8 mouse cellular contexts compared by ENCODE assay signal in the genomic region with DNA sequence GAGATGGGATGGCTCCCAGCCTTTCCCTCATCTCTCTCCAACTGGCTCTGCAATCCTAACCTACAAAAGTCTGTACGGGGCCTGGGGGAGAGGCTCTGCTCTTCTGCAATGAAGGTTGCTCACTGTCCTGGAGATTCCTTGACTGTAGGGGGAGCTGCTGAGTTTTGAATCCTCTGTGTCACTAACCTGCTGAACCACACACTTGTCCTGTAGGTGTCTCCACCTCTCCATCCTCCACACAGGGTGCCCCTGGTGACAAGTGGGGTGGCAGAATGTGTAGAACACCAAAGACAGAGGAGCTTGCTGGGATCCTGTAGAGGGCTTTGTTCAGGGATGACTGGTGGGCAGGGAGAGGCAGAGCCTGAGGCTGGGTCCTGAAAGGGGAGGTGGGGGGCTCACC. TPM values are rescaled to one million over a fixed set of nuclear protein-coding genes. Genes with fewer than 3 reads are reported as not detected.
DNase-seq lines count a peak whose midpoint lies in the region; ATAC-seq and TF ChIP-seq lines count a peak whose summit lies in the region.
"Had no signal": no experiment of that assay in that cellular context is flagged by ENCODE, and none has a peak within 500 bp of the region (broad histone marks: within the 10 kb centered on the region; RNA-seq: fewer than 3 reads in every experiment).

No protein-coding gene starts in this region.

- peak; percentile 66 to 99; a peak in 3 of 4 replicates for TF ChIP-seq CTCF in CH12.LX (conservative IDR thresholded peaks at IDR 0.05 in 1 of 2, IDR thresholded peaks at IDR 0.05 in 1 of 2; ENCODE audit: low read depth in 2 of 2, low read length in 2 of 2)
- peak; percentile 90 for TF ChIP-seq CTCF in liver, embryonic 14.5 days (IDR thresholded peaks at IDR 0.05; ENCODE audit: low read depth)

- DNase-seq in A20 (ENCODE audit: low read depth, low spot score) (peak; percentile 86), CH12.LX (ENCODE audit: extremely low read depth) (peak; percentile 85)
- peak; percentile 62 for DNase-seq in c-Kit-positive CD71-positive TER-119-positive erythroid progenitor cells, embryonic 14.5 days (ENCODE audit: low spot score)
- DNase-seq in frontal cortex, postnatal 36 days (ENCODE audit: low spot score in 2 of 2) = peak; percentile 17 to 56
- peak; percentile 86 for DNase-seq in kidney, postnatal 14 days
- DNase-seq in liver, embryonic 14.5 days (ENCODE audit: low read depth in 3 of 3, low spot score in 3 of 3) = peak in 2 of 3 experiments; percentile 45 to 58
- peak; percentile 28 for DNase-seq in right cerebral cortex, postnatal 14 days

- H3K79me2 ChIP-seq in CH12.LX (replicated peaks; ENCODE audit: control insufficient read depth, extremely low read depth, insufficient read depth, poor library complexity, severe bottlenecking) = no peaks in the 10 kb centered on the region

- H3K36me3 ChIP-seq in CH12.LX (replicated peaks in 1 of 2; ENCODE audit: control insufficient read depth in 1 of 2, insufficient read depth in 1 of 2, low read length in 1 of 2) = no peaks in the 10 kb centered on the region
- no peaks in the 10 kb centered on the region for H3K36me3 ChIP-seq in liver, embryonic 14.5 days (replicated peaks; ENCODE audit: control insufficient read depth, insufficient read depth, low read depth)

- in situ Hi-C loops in CH12.LX (cut with MboI; ENCODE audit: low pct_ligation_motif_present, low pct_unique_long_range_greater_than_20kb, low sequenced_read_pairs) = loop anchor here (5.0 to 25.0 kb wide), 2 partner anchors 35 to 515 kb away; no protein-coding TSS in a partner anchor

- peaks cover 28% of the 10 kb centered on the region for H3K27me3 ChIP-seq in CH12.LX (replicated peaks)
- peaks cover 6% of the 10 kb centered on the region for H3K27me3 ChIP-seq in liver, embryonic 14.5 days (ENCODE audit: control insufficient read depth, insufficient read depth, low read length)

- ATAC-seq in liver, embryonic 14.5 days (ENCODE audit: insufficient read depth) = peak; percentile 67

- no peak for TF ChIP-seq EP300 in CH12.LX (IDR thresholded peaks at IDR 0.05; ENCODE audit: low read length)
- TF ChIP-seq EP300 in liver, embryonic 14.5 days (IDR thresholded peaks at IDR 0.05; ENCODE audit: low read depth) = no peak

- H3K4me3 ChIP-seq in CH12.LX (replicated peaks in 1 of 3; ENCODE audit: low read depth in 2 of 3, low read length in 2 of 3, poor library complexity in 1 of 3) = no peak overlapping the region
- no peak overlapping the region for H3K4me3 ChIP-seq in liver, embryonic 14.5 days (ENCODE audit: insufficient read depth in 1 of 2, low read depth in 2 of 2, low read length in 2 of 2)

- H3K4me2 ChIP-seq in CH12.LX (ENCODE audit: insufficient read depth, low read depth, poor library complexity, severe bottlenecking) = no peak overlapping the region
- no peak overlapping the region for H3K4me2 ChIP-seq in liver, embryonic 14.5 days (ENCODE audit: low read depth)

- peaks cover 0 to 5% of the 10 kb centered on the region in 2 experiments; a peak in 2 of 4 replicates for H3K4me1 ChIP-seq in CH12.LX (ENCODE audit: control insufficient read depth in 1 of 2, insufficient read depth in 2 of 2)
- H3K4me1 ChIP-seq in liver, embryonic 14.5 days (replicated peaks; ENCODE audit: control insufficient read depth in 2 of 2, insufficient read depth in 2 of 2, low read length in 1 of 2) = peaks cover 9 to 11% of the 10 kb centered on the region in 2 experiments

- dilution Hi-C loops in CH12.LX (cut with MboI; ENCODE audit: extremely low pct_ligation_motif_present, extremely low pct_unique_long_range_greater_than_20kb, low sequenced_read_pairs) = no loop called here

- no peak overlapping the region for H3K9ac ChIP-seq in CH12.LX (ENCODE audit: insufficient read depth, low read depth)
- no peak overlapping the region for H3K9ac ChIP-seq in liver, embryonic 14.5 days (replicated peaks)

- no peak overlapping the region for H3K27ac ChIP-seq in CH12.LX (ENCODE audit: insufficient read depth, low read depth)
- H3K27ac ChIP-seq in liver, embryonic 14.5 days = no peak overlapping the region

- no peak for TF ChIP-seq POLR2A in CH12.LX (IDR thresholded peaks at IDR 0.05; ENCODE audit: low read depth, low read length)

- 4% methylated on average over 1 of the region's 1 CpGs for WGBS in liver, embryonic 14.5 days (ENCODE audit: insufficient replicate concordance)

- peak; percentile 77 for TF ChIP-seq RAD21 in CH12.LX (IDR thresholded peaks at IDR 0.05; ENCODE audit: low read depth, low read length)

- H3K9me3 ChIP-seq in CH12.LX (replicated peaks; ENCODE audit: low read length) = peaks cover 3% of the 10 kb centered on the region
- no peaks in the 10 kb centered on the region for H3K9me3 ChIP-seq in liver, embryonic 14.5 days (ENCODE audit: control insufficient read depth, low read length)

TF ChIP-seq in CH12.LX, 34 proteins besides CTCF, POLR2A, EP300 and RAD21:
- TF ChIP-seq SMC3 (IDR thresholded peaks at IDR 0.05; ENCODE audit: low read depth, low read length) (peak; percentile 62), ZNF384 (IDR thresholded peaks at IDR 0.05; ENCODE audit: low read depth, low read length) (no peak), BHLHE40 (IDR thresholded peaks at IDR 0.05; ENCODE audit: low read depth, low read length) (no peak), CHD2 (IDR thresholded peaks at IDR 0.05; ENCODE audit: low read length) (no peak), NELFE (IDR thresholded peaks at IDR 0.05; ENCODE audit: low read depth, low read length) (peak; percentile 60; the same call in 1 of the 2 replicates)

RNA-seq across cellular contexts. Expression of gene Ephx1, which starts 1.6 kb away (rescaled TPM):
- total RNA-seq in CH12.LX (2012; rRNA removed) = 7.5 and 12.0 TPM in 2 replicates
- 9.8 and 10.7 TPM in 2 replicates for total RNA-seq in CH12.LX (2014; rRNA removed)
- 20.7 and 21.5 TPM in 2 replicates for polyA plus RNA-seq in CH12.LX (2012; ENCODE audit: insufficient read length, low read depth)
- polyA plus RNA-seq in liver, embryonic 14.5 days (2012; rRNA removed) = 2.8 and 2.9 TPM in 2 replicates
- 4.2 and 4.8 TPM in 2 replicates for polyA plus RNA-seq in liver, embryonic 14.5 days (2014; fragmentation: Nextera tagmentation; extraction: Ambion mirVana)

RNA-seq across cellular contexts. Expression of gene 9130409I23Rik, which starts 28.8 kb away (rescaled TPM):
- total RNA-seq in CH12.LX (2012; rRNA removed) (not detected in 2 replicates), CH12.LX (2014; rRNA removed) (not detected in 2 replicates)
- polyA plus RNA-seq in CH12.LX (2012; ENCODE audit: insufficient read length, low read depth) = not detected in 2 replicates
- 0.03 and 0.05 TPM in 2 replicates for polyA plus RNA-seq in liver, embryonic 14.5 days (2012; rRNA removed)
- not detected in 2 replicates for polyA plus RNA-seq in liver, embryonic 14.5 days (2014; fragmentation: Nextera tagmentation; extraction: Ambion mirVana)
- total RNA-seq: left cerebral cortex, adult 8-10 months had no signal

Comparison
In these comparisons a context has a peak if more than half of its experiments do, and no peak if none do; other contexts are left out.
1. DNase-seq: peak in every context shown above with its lines; median percentile 86 in A20; 86 in kidney, postnatal 14 days; 85 in CH12.LX; 62 in c-Kit-positive CD71-positive TER-119-positive erythroid progenitor cells, embryonic 14.5 days; 52 in liver, embryonic 14.5 days; 36 in frontal cortex, postnatal 36 days; 28 in right cerebral cortex, postnatal 14 days.